Mouse (Mus musculus) layer of hippocampus, adult 11-12 months (tissue): Measurements from ENCODE around the gene Hdac4.

ENCODE experiments used
- DNase-seq: peaks from one replicate; pipeline ENCODE4 v3.0.0; 2022; ENCODE audit warnings: low spot score

The Hdac4 gene

GRCm38 (mm10) chr1:92130470-92131100 is 64.9 kb downstream of the Hdac4 start:
- peak; percentile 51 for DNase-seq

DNA sequence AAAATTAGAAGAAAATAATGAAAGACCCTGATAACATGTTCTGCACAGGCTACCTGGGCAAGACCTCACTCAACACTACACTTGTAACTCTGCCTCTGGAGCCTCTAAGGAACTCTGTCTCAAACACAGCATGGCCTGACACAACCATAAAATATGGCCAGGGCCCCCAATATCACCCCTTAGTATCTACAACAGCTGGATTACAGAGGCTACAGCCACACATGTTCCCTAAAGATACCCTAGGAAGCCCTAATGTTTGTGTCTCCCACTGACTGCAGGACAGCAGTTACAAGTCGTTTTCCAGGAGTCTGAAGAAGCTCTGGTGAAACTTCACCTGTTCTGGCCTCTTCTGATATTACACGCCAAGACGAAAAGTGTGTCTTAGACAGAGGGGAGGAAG is 65.7 kb downstream of the Hdac4 start:
- no peak for DNase-seq

- no peak for DNase-seq
Observed at GRCm38 (mm10) chr1:92127785-92128184, 67.7 kb downstream of the Hdac4 start.

- no peak for DNase-seq
Observed at GRCm38 (mm10) chr1:92127366-92127765, 68.1 kb downstream of the Hdac4 start.

DNA sequence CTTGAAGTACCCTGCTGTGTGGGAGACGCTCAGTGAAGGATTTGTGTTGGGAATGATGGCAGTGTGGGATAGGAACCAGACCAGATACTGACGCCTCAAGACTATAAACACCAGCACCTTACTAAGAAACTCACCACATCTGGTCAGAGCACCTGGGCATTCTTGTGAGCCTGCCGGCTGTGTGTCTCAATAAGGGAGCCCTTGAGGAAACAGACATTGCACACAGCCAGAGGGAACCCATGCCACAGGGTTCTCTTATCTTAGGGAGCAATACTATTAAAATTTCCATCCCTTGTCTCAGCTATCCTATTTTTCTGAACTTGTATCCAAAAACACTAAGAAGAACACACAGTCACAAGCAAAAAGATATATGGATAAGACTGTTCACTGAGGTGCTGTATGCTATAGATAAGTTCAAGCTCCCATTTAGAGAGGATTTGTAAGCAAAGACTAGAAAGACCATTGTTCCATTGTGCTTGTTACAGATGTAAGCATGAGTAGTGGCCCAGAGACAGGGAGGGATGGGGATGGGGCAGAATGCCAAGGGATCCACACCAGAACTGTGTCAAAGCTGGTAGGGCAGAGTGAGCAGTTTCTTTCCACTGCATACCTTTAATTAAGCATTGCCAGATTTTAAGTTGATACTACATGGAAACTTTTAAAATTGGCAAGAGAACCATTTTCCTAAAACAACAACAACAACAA is 70.8 kb downstream of the Hdac4 start:
- DNase-seq, result peak; percentile 25

DNA sequence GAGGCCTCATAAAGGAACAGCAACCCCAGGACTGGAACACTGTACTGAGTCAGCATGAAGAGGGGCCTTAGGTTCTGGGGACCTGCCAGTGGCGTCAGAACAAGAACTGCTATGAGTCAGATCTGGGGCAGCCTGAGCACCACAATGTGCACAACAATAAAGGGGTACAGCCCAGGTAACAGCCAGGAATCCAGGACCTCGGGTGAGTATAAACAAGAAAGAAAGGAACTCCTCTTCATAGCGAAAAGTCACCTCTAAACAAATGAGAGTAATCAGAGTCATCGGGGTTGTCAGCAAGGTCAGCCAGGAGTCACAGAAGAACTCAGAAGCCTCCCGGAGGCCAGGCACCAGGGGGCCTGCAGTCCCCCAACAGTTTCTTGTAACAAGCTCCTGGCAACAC is 76.2 kb downstream of the Hdac4 start:
- no peak for DNase-seq

DNA sequence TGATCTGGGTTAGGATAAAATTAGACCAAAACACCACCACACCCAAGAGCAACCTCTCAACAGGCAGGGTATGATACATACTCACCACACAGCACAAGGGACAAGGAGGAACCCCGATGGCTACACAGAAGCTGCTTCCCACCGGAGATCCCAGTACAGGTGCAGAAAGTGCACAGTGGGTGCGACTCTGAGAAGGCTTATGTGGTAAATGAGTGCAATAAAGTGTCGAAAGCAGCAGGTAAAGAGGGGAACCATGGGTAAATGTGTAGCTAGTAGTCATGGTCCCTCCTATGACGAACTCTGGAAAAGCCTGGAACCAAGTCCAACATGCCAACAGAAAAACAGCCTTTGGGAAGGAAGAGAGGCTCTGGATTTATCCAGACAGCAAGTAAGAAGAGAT is 77.9 kb downstream of the Hdac4 start:
- DNase-seq, result no peak

DNA sequence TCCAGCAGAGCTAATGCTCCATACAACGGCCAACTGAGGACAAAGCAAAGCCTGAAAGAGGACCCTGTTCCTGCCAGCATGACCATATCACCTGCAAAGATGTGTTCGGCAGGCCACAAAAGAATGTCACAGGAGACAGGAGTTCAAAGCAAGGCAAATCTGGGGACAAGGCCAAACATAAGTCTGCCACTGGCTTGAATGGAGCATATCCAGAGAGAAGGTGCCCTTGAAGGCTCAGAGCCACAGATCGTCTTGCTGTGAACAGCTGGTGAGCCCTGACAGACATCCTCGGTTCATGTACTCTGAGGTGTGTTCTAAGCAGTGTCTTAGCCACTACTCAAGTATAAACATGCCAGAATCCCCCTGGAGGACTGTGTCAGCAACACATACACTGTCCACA is 79.3 kb downstream of the Hdac4 start:
- DNase-seq, result no peak

DNA sequence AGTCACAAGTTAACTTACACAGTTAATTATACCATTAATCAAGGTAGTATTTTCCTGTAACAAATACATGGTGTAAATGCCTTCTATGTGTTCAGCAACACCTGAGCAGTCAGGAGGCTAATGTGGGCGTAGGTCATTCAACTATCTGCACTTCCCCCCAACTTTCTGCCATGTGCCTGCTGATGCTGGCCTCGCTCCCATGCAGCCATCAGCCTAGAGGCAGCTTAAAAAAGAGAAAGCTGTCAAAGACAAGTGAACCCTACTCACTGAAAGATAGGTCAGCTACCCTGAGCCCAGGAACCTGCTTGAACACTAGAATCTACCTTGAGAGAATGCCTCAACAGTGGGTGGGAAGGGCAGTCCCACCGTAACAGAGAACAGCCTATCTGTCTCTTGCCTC is 81.4 kb downstream of the Hdac4 start:
- no peak for DNase-seq

DNA sequence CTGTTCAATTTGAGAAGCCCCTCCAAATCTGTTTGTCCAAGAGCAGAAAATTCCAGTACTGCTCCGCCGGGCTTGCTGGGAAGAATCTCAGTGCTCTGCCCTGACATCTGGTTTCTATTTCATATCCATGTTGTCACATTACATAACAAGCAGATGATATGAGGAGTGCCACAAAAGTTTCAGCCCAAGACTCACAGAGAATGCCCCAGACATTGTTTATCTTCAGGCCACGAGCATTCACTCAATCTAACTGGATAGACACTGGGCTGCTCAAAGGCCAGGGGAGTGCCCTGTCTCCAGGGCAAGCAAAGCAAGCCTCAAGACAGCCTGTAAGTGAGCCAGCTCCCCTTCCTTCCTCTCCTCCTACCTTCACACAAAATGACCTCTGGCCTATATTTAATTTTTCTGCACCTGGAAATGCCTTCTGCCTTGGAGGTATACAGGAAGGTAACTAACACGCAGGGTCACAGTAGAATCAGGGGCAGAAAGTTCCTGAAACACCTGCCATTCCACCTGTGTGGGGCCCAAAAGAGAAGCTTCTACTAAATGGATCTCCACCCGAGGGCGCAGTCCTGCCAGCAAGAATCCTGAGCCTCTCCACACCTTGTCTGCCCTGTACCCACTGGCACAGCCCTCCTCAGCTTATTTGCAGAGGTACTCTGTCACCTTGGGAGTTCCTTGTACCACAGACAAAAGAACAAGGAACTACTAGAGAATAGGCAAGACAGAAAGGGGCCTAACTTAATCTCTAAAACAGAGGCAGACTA is 82.1 kb downstream of the Hdac4 start:
- no peak for DNase-seq

GRCm38 (mm10) chr1:92112591-92112990 is 82.9 kb downstream of the Hdac4 start:
- no peak for DNase-seq

- no peak for DNase-seq
Observed at GRCm38 (mm10) chr1:92111551-92111950, 83.9 kb downstream of the Hdac4 start.

DNA sequence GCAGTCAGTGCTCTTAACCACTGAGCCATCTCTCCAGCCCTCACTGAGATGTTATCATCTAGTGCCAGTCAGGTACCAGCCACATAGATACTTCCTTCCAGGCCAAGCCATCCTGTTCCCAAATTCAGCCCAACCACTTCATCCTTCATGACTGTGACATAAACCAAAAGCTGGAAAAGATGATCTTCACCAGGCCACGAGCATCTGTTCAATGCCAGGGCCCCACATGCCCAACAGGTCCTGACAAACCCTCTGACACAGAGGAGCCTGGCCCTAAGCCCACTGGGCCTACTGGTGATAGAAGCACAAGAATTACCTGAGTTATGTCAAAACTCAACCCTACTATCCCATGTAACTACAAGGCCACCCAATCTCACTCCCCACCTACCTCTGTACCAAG is 84.5 kb downstream of the Hdac4 start:
- DNase-seq, result no peak

- no peak for DNase-seq
Observed at GRCm38 (mm10) chr1:92109221-92109620, 86.3 kb downstream of the Hdac4 start.

DNA sequence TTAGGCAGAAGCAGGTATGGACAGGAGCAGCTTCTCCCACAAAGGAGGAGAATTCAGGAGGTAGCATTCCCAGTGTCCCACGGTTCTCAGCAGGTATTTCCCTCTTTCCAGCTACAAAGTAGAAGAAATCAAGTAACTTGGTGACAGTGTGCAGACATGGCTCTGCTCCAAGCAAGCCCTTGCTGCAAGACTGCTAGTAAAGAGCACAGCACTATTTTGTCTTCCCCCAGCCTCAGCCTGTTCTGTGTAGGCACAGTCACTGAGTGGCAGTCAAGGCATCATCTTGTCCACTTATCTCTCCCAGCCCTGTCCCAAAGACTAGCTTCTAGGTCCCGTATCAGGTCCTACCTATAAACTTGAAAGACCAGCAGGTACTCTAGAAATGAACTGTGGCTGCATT is 86.9 kb downstream of the Hdac4 start:
- no peak for DNase-seq

DNA sequence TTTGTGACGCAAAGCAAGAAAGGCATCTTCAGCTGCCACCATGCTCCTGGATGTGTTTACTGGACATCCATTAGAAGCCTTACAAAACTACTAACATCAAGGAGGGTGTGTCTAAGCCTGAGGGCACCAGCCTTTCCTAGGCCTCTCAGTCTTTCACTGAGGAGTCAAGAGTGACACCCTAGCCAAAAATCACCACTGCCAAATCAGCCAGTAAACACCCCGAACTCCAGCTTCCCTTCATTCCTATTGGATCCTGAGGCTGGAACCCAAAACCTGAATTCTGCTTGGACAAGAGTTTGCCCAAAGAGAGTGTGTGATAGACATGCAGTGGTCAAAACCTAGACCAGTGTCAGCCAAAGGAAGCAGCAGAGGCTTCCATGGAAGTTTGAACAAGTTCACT is 87.5 kb downstream of the Hdac4 start:
- no peak for DNase-seq

- DNase-seq, result no peak
Observed at GRCm38 (mm10) chr1:92107521-92107920, 88.0 kb downstream of the Hdac4 start.

GRCm38 (mm10) chr1:92106486-92107160 is 88.9 kb downstream of the Hdac4 start:
- no peak for DNase-seq

DNA sequence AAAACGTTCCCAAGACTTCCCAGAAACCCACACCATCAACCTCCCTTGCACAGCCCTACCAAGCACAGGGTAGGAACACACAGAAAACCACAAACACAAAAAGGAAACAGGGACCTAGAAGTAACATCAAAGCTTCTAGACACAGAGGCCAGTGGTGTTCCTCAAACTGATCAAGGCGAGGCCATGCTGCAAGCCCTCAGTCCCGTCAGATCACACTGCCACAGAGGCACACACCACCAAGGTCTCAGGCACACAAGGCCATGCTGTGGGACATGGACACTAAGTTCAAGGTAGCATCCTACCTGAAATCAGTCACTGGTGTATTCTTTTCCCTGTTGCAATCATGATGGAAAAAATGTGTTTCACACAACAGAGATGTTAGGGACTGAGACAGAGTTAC is 90.8 kb downstream of the Hdac4 start:
- no peak for DNase-seq

- DNase-seq, result no peak
Observed at GRCm38 (mm10) chr1:92103971-92104370, 91.5 kb downstream of the Hdac4 start.

DNA sequence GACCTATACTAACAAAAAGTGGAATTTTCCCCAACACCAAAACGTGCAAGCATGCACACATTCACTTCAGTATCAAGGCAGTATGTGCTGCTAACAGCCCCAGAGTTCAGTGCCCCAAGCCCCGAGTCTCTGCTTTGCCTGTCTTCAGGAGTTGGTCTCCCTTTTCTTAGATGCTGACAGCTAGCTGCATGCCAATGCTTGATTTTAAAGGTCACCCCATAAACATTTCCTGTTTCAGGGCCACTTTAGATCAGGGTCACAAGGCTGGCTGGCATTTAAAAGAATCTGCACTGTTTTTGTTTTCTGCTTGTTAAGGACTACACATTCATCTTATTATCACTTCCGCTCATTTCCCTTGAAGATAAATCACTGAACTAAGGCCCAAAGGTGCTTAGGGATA is 92.1 kb downstream of the Hdac4 start:
- DNase-seq, result no peak

- DNase-seq, result no peak
Observed at GRCm38 (mm10) chr1:92102825-92103224, 92.7 kb downstream of the Hdac4 start.
